Mouse (Mus musculus): ENCODE results near the gene Hip1. TPM values are rescaled to one million over a fixed set of nuclear protein-coding genes. Genes with fewer than 3 reads are reported as not detected.
"Not testable (repeated sequence)": the region's sequence is repeated elsewhere in the genome, so short reads cannot be mapped to it uniquely, and the experiment has no call there.

The Hip1 gene
- polyA plus RNA-seq, 1 experiment, result 14.5 TPM

GRCm38 (mm10) chr5:135381356-135381925 is 163.5 kb downstream of the Hip1 start:
- Histone ChIP-seq H3K27ac (ENCODE audit: control insufficient read depth, insufficient read depth, low read depth, low read length, poor library complexity) (no peak overlapping the region), H3K4me3 (replicated peaks; ENCODE audit: control insufficient read depth, low read depth, low read length) (no peak overlapping the region), H3K4me1 (ENCODE audit: control insufficient read depth, insufficient read depth, low read length) (no peaks in the 10 kb centered on the region)
- no peak for TF ChIP-seq POLR2A (IDR thresholded peaks at IDR 0.05; ENCODE audit: borderline replicate concordance, control insufficient read depth, low read depth, low read length)
- TF ChIP-seq CTCF (IDR thresholded peaks at IDR 0.05; ENCODE audit: control insufficient read depth, insufficient read depth, low read length), result no peak
- WGBS, result 89% methylated on average over 10 of the region's 10 CpGs

- TF ChIP-seq POLR2A (IDR thresholded peaks at IDR 0.05; ENCODE audit: borderline replicate concordance, control insufficient read depth, low read depth, low read length), result no peak
- no peak for TF ChIP-seq CTCF (IDR thresholded peaks at IDR 0.05; ENCODE audit: control insufficient read depth, insufficient read depth, low read length)
- Histone ChIP-seq H3K27ac (ENCODE audit: control insufficient read depth, insufficient read depth, low read depth, low read length, poor library complexity) (no peak overlapping the region), H3K4me3 (replicated peaks; ENCODE audit: control insufficient read depth, low read depth, low read length) (no peak overlapping the region), H3K4me1 (ENCODE audit: control insufficient read depth, insufficient read depth, low read length) (no peaks in the 10 kb centered on the region)
- WGBS, result 96% methylated on average over 4 of the region's 4 CpGs
Observed at GRCm38 (mm10) chr5:135380681-135381080, 164.2 kb downstream of the Hip1 start.

DNA sequence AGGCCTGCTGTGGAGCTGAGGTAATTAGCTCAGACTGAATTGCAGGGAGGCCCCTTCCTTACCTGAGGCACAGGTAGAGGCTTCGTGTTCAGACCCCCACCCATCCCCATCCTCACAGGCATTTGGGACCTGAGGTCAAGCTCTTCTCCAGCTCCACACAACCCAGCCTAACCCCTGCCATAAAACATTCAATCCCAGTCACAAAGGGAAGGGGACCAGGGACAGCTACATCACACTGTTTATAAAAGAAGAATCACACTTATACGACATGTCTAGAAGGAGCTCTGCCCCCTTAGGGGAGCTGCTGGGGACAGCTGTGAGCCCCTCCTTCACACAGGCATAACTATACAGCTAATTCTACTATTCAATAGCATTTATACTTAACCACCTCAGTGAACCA is 168.6 kb downstream of the Hip1 start:
- Histone ChIP-seq H3K4me1 (ENCODE audit: control insufficient read depth, insufficient read depth, low read length) (no peaks in the 10 kb centered on the region), H3K4me3 (replicated peaks; ENCODE audit: control insufficient read depth, low read depth, low read length) (no peak overlapping the region), H3K27ac (ENCODE audit: control insufficient read depth, insufficient read depth, low read depth, low read length, poor library complexity) (no peak overlapping the region)
- WGBS, result 75% methylated on average over 2 of the region's 2 CpGs
- TF ChIP-seq POLR2A (IDR thresholded peaks at IDR 0.05; ENCODE audit: borderline replicate concordance, control insufficient read depth, low read depth, low read length), result no peak
- TF ChIP-seq CTCF (IDR thresholded peaks at IDR 0.05; ENCODE audit: control insufficient read depth, insufficient read depth, low read length), result no peak

DNA sequence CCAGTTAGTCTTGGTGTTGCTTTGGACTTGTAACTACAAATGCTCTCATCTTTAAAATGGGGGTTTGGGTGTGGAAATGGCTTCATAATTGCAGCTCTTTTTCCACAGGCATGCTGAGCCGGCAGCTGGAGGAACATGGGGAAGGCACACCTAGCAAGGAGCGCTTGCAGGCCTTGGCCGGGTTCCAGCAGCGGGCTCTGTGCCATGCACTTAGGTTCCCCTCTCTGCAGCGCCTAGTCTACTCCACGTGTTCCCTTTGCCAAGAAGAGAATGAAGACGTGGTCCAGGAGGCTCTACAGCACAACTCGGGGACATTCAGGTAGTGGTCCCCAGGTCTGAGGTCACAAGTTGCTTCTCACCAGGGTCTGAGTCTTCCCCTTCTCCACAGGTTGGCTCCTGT is 169.8 kb downstream of the Hip1 start:
- Histone ChIP-seq H3K4me1 (ENCODE audit: control insufficient read depth, insufficient read depth, low read length) (no peaks in the 10 kb centered on the region), H3K4me3 (replicated peaks; ENCODE audit: control insufficient read depth, low read depth, low read length) (no peak overlapping the region), H3K27ac (ENCODE audit: control insufficient read depth, insufficient read depth, low read depth, low read length, poor library complexity) (no peak overlapping the region)
- TF ChIP-seq CTCF (IDR thresholded peaks at IDR 0.05; ENCODE audit: control insufficient read depth, insufficient read depth, low read length) (no peak), POLR2A (IDR thresholded peaks at IDR 0.05; ENCODE audit: borderline replicate concordance, control insufficient read depth, low read depth, low read length) (no peak)
- 46% methylated on average over 8 of the region's 8 CpGs for WGBS

DNA sequence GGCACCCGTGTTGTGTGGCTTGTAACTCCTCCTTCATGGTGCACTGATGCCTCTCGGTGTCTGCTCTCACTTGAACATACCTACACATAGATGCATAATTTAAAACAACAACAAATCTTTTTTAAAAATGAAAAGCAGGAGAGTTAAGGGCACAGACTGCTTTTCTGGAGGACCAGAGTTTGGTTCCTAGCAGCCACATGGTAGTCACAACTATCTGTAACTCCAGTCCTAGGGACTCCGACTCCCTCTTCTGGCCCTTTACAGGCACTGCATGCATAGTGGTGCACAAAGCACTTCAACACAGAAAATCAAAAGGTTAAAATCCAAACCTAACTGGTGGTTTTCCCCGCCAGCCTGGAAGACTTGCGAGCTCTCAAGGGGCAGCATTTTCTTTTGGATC is 171.3 kb downstream of the Hip1 start:
- 91% methylated on average over 5 of the region's 5 CpGs for WGBS
- no peak overlapping the region for H3K27ac ChIP-seq (ENCODE audit: control insufficient read depth, insufficient read depth, low read depth, low read length, poor library complexity)
- TF ChIP-seq POLR2A (IDR thresholded peaks at IDR 0.05; ENCODE audit: borderline replicate concordance, control insufficient read depth, low read depth, low read length) (no peak), CTCF (IDR thresholded peaks at IDR 0.05; ENCODE audit: control insufficient read depth, insufficient read depth, low read length) (no peak)

GRCm38 (mm10) chr5:135371195-135371594 is 173.7 kb downstream of the Hip1 start:
- no peaks in the 10 kb centered on the region; the same call in 1 of the 2 replicates for H3K4me1 ChIP-seq (ENCODE audit: control insufficient read depth, insufficient read depth, low read length)
- TF ChIP-seq CTCF (IDR thresholded peaks at IDR 0.05; ENCODE audit: control insufficient read depth, insufficient read depth, low read length) (no peak), POLR2A (IDR thresholded peaks at IDR 0.05; ENCODE audit: borderline replicate concordance, control insufficient read depth, low read depth, low read length) (no peak)
- 91% methylated on average over 13 of the region's 13 CpGs for WGBS
- no peak overlapping the region for H3K27ac ChIP-seq (ENCODE audit: control insufficient read depth, insufficient read depth, low read depth, low read length, poor library complexity)
- H3K4me3 ChIP-seq (replicated peaks; ENCODE audit: control insufficient read depth, low read depth, low read length), result no peak overlapping the region

More for the DNA sequence above, 171.3 kb downstream of the Hip1 start:
- Histone ChIP-seq H3K4me3 (replicated peaks; ENCODE audit: control insufficient read depth, low read depth, low read length) (no peak overlapping the region), H3K4me1 (ENCODE audit: control insufficient read depth, insufficient read depth, low read length) (no peaks in the 10 kb centered on the region)

DNA sequence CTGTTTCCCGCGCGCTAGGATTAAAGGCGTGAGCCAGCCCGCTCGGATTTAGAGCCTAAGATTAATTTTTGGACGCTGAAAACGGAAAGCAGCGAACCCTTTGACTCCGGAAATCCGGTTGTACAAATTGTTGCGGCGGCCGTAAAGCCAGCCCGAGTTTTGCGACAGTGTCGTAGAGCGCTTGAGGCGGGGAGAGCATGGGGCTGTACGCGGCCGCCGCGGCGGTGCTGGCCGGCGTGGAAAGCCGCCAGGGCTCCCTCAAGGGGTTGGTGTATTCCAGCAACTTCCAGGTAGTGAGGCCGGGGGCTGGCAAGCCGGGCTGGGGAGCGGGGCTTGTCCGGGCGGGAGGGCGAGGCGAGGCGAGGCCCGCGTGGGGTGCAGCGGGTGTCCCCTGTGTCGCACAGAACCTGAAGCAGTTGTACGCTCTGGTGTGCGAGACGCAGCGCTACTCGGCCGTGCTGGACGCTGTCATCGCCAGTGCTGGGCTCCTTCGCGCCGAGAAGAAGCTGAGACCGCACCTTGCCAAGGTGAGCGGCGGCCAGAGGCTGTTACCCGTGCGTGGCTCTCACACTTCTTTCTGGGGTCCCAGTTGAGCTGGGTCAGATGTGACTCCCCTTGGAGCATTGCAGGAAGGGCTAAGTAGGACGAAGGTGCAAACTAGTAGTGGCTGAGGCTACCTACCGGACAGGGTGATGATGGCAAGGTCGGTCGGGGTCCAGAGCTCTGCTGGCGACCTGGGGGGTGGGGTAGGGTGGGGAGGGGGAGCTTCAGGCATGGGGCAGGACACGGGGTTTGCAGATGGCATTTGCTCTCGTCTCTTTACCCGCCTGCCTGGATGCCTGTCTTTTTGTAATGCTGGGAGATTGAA is 174.9 kb downstream of the Hip1 start, which contains the start of gene Nsun5:
TSS of gene Nsun5 (plus strand) at position 167 of the 868 bp plus-strand sequence.
- peak within 1 kb of the TSS; percentile 89 for H3K4me3 ChIP-seq (replicated peaks; ENCODE audit: control insufficient read depth, low read depth, low read length)
- TF ChIP-seq CTCF (IDR thresholded peaks at IDR 0.05; ENCODE audit: control insufficient read depth, insufficient read depth, low read length), result no peak
- TF ChIP-seq POLR2A (IDR thresholded peaks at IDR 0.05; ENCODE audit: borderline replicate concordance, control insufficient read depth, low read depth, low read length), result no peak; the same call in 1 of the 2 replicates
- H3K27ac ChIP-seq (ENCODE audit: control insufficient read depth, insufficient read depth, low read depth, low read length, poor library complexity), result peak within 1 kb of the TSS; percentile 79
- H3K4me1 ChIP-seq (ENCODE audit: control insufficient read depth, insufficient read depth, low read length), result no peaks in the 10 kb centered on the region; the same call in 1 of the 2 replicates
- WGBS, result 1% methylated on average over 64 of the region's 64 CpGs

GRCm38 (mm10) chr5:135369196-135369595 is 175.7 kb downstream of the Hip1 start:
- WGBS, result 62% methylated on average over 9 of the region's 9 CpGs
- H3K4me1 ChIP-seq (ENCODE audit: control insufficient read depth, insufficient read depth, low read length); H3K27ac ChIP-seq (ENCODE audit: control insufficient read depth, insufficient read depth, low read depth, low read length, poor library complexity): not testable (repeated sequence)
- H3K4me3 ChIP-seq (replicated peaks; ENCODE audit: control insufficient read depth, low read depth, low read length), result peak overlapping the region; percentile 2
